In the genomic region with DNA sequence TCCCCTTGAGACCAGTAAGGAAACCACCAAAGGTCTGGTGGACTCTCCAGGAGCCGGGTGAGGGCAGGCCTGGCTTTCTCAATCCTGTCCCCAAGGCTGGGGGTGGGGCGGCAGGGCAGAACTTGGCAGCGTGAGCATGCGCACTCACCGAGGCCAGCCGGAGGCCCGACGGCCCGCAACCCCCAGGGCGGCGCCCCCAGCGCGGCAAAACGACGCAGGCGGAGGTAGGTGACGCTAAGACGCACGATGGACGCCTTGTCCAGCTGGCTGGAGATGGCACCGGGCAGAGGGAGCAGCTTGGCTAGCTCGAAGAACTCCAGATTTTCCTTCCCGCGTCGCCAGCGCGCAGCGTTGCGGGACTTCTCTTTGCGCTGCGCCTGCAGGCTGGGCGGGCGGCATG, we compare ENCODE assay signal across 8 mouse cellular contexts. TPM values are rescaled to one million over a fixed set of nuclear protein-coding genes. Genes with fewer than 3 reads are reported as not detected.
DNase-seq lines count a peak whose midpoint lies in the region; ATAC-seq and TF ChIP-seq lines count a peak whose summit lies in the region.

No protein-coding gene starts in this region.

- 4% methylated on average over 33 of the region's 33 CpGs for WGBS in heart, embryonic 10.5 days
- 6% methylated on average over 33 of the region's 33 CpGs for WGBS in heart, adult 2 months
- WGBS in hindbrain, embryonic 11.5 days: 4% methylated on average over 33 of the region's 33 CpGs

- DNase-seq in heart, embryonic 10.5 days (ENCODE audit: low spot score): no peak
- DNase-seq in heart, adult 2 months: no peak
- DNase-seq in R1 (ENCODE audit: low read depth, low spot score): peak; percentile 42
- no peak for DNase-seq in hindbrain, embryonic 11.5 days (ENCODE audit: low spot score)
- DNase-seq in lung, postnatal 10 days: peak; percentile 65
- DNase-seq in right cerebral cortex, postnatal 4 days: no peak
- no peak for DNase-seq in urinary bladder, postnatal 14 days (ENCODE audit: low spot score)
- no peak for DNase-seq in cerebellum, postnatal 36 days

- ATAC-seq in hindbrain, embryonic 11.5 days (ENCODE audit: low FRiP score): no peak

- H3K4me2 ChIP-seq in hindbrain, embryonic 11.5 days (replicated peaks; ENCODE audit: low read depth, low read length): peak overlapping the region; percentile 11; the same call in 1 of the 2 replicates

- no peak for TF ChIP-seq POLR2A in heart, adult 2 months (IDR thresholded peaks at IDR 0.05; ENCODE audit: insufficient read depth, low read depth, low read length)

- H3K9ac ChIP-seq in heart, adult 2 months (ENCODE audit: low read depth, low read length): no peak overlapping the region
- H3K9ac ChIP-seq in hindbrain, embryonic 11.5 days (ENCODE audit: low read depth, low read length): no peak overlapping the region

- no peak overlapping the region for H3K27ac ChIP-seq in heart, embryonic 10.5 days
- no peak overlapping the region for H3K27ac ChIP-seq in heart, adult 2 months
- H3K27ac ChIP-seq in hindbrain, embryonic 11.5 days (ENCODE audit: low read depth, low read length): no peak overlapping the region

- H3K36me3 ChIP-seq in heart, embryonic 10.5 days: no peaks in the 10 kb centered on the region
- H3K36me3 ChIP-seq in heart, adult 2 months (ENCODE audit: control insufficient read depth, insufficient read depth, low read length): no peaks in the 10 kb centered on the region
- no peaks in the 10 kb centered on the region for H3K36me3 ChIP-seq in hindbrain, embryonic 11.5 days (ENCODE audit: control insufficient read depth, insufficient read depth, low read length)

- no peak for TF ChIP-seq CTCF in heart, adult 2 months (IDR thresholded peaks at IDR 0.05)

- peaks cover 18% of the 10 kb centered on the region for H3K4me1 ChIP-seq in heart, embryonic 10.5 days
- no peaks in the 10 kb centered on the region for H3K4me1 ChIP-seq in heart, adult 2 months (ENCODE audit: control insufficient read depth, insufficient read depth, low read length)
- peaks cover 4% of the 10 kb centered on the region; the same call in 1 of the 2 replicates for H3K4me1 ChIP-seq in hindbrain, embryonic 11.5 days (replicated peaks; ENCODE audit: control insufficient read depth, insufficient read depth, low read length)

- no peaks in the 10 kb centered on the region for H3K9me3 ChIP-seq in heart, embryonic 10.5 days
- no peaks in the 10 kb centered on the region for H3K9me3 ChIP-seq in hindbrain, embryonic 11.5 days (ENCODE audit: control insufficient read depth, low read length)

- H3K4me3 ChIP-seq in heart, embryonic 10.5 days: peak overlapping the region; percentile 48
- H3K4me3 ChIP-seq in heart, adult 2 months: no peak overlapping the region
- H3K4me3 ChIP-seq in hindbrain, embryonic 11.5 days (ENCODE audit: low read depth, low read length): no peak overlapping the region

- H3K79me2 ChIP-seq in heart, adult 2 months (replicated peaks; ENCODE audit: control insufficient read depth, insufficient read depth, low read length): no peaks in the 10 kb centered on the region

- TF ChIP-seq EP300 in heart, adult 2 months (IDR thresholded peaks at IDR 0.05; ENCODE audit: insufficient read depth, low read depth, low read length): no peak

- H3K27me3 ChIP-seq in heart, embryonic 10.5 days (ENCODE audit: insufficient read depth, poor library complexity, severe bottlenecking): peaks cover 86% of the 10 kb centered on the region
- peaks cover 15% of the 10 kb centered on the region for H3K27me3 ChIP-seq in heart, adult 2 months (ENCODE audit: control insufficient read depth, insufficient read depth, low read length)
- peaks cover 61% of the 10 kb centered on the region for H3K27me3 ChIP-seq in hindbrain, embryonic 11.5 days (ENCODE audit: control insufficient read depth, insufficient read depth, low read length)

- intact Hi-C loops in heart, adult 2 months (cut with DNase I): no loop called here

RNA-seq across cellular contexts. Expression of gene Npas1, which starts 3.1 kb away (rescaled TPM):
- 0.34 and 0.45 TPM in 2 replicates for polyA plus RNA-seq in heart, embryonic 10.5 days (2016; fragmentation: Nextera tagmentation; extraction: Ambion mirVana)
- not detected for total RNA-seq in heart, adult 2 months (2021)
- not detected in 2 replicates for polyA plus RNA-seq in heart, adult 2 months (2012; rRNA removed)
- 0.14 and 0.34 TPM in 2 replicates for polyA plus RNA-seq in hindbrain, embryonic 11.5 days (2014; fragmentation: Nextera tagmentation; extraction: Ambion mirVana)

RNA-seq across cellular contexts. Expression of gene Tmem160, which starts 21.9 kb away (rescaled TPM):
- 90.2 and 91.9 TPM in 2 replicates for polyA plus RNA-seq in heart, embryonic 10.5 days (2016; fragmentation: Nextera tagmentation; extraction: Ambion mirVana)
- total RNA-seq in heart, adult 2 months (2021): 10 to 100 TPM; 82.9 to 88.2 TPM
- polyA plus RNA-seq in heart, adult 2 months (2012; rRNA removed): 109 and 140 TPM in 2 replicates
- polyA plus RNA-seq in hindbrain, embryonic 11.5 days (2014; fragmentation: Nextera tagmentation; extraction: Ambion mirVana): 51.4 and 56.5 TPM in 2 replicates

Comparison
In these comparisons a context has a peak if more than half of its experiments do, and no peak if none do; other contexts are left out.
1. DNase-seq: peak in R1 (single experiment) and lung, postnatal 10 days (single experiment); none in heart, embryonic 10.5 days (single experiment), heart, adult 2 months (0 of 2), hindbrain, embryonic 11.5 days (single experiment), right cerebral cortex, postnatal 4 days (single experiment), urinary bladder, postnatal 14 days (single experiment) and cerebellum, postnatal 36 days (0 of 2).